Mouse (Mus musculus) intestine, postnatal 0 days (tissue): ENCODE results near the gene Gpr157. TPM values are rescaled to one million over a fixed set of nuclear protein-coding genes. Genes with fewer than 3 reads are reported as not detected.

Source experiments
- ATAC-seq: fragments of 200-750 bp; cut with Nextera tagmentation; 2 replicates; pipeline ENCODE4 v1.8.0; 2017; ENCODE audit warnings: mild to moderate bottlenecking, moderate TSS enrichment, moderate library complexity
- H3K27ac ChIP-seq: fragments of 300-500 bp; sonication (generic); 2 replicates; pipeline ENCODE4 v1.5.1; 2014; ENCODE audit warnings: mild to moderate bottlenecking, low read depth, low read length, moderate library complexity
- H3K27me3 ChIP-seq: fragments of 300-500 bp; sonication (generic); replicated peaks from 2 replicates; pipeline ENCODE4 v1.6.1; 2014; ENCODE audit warnings: low read length, mixed read lengths; ENCODE audit not compliant: control insufficient read depth, insufficient read depth
- H3K36me3 ChIP-seq: fragments of 300-500 bp; sonication (generic); 2 replicates; pipeline ENCODE4 v1.6.1; 2014; ENCODE audit warnings: mild to moderate bottlenecking, moderate library complexity; ENCODE audit not compliant: control insufficient read depth, insufficient read depth
- H3K4me1 ChIP-seq: fragments of 300-500 bp; sonication (generic); replicated peaks from 2 replicates; pipeline ENCODE4 v1.6.1; 2014; ENCODE audit warnings: antibody characterized with exemption, low read length, mixed read lengths; ENCODE audit not compliant: control insufficient read depth, insufficient read depth
- H3K4me2 ChIP-seq: fragments of 300-500 bp; sonication (generic); replicated peaks from 2 replicates; pipeline ENCODE4 v1.6.1; 2014; ENCODE audit warnings: low read depth, mild to moderate bottlenecking, moderate library complexity
- H3K4me3 ChIP-seq: fragments of 300-500 bp; sonication (generic); 2 replicates; pipeline ENCODE4 v1.5.1; 2014; ENCODE audit warnings: low read depth, low read length
- H3K9ac ChIP-seq: fragments of 300-500 bp; sonication (generic); 2 replicates; pipeline ENCODE4 v1.6.1; 2014; ENCODE audit warnings: mild to moderate bottlenecking, low read depth, low read length
- H3K9me3 ChIP-seq: fragments of 300-500 bp; sonication (generic); 2 replicates; pipeline ENCODE4 v1.6.1; 2016; ENCODE audit warnings: mixed run types; ENCODE audit not compliant: control insufficient read depth
- CTCF ChIP-seq: sonication (generic); IDR thresholded peaks from 2 replicates; pipeline ENCODE4 v1.5.1; 2016; ENCODE audit warnings: low read depth, mild to moderate bottlenecking, control low read depth, antibody characterized with exemption, moderate library complexity
- WGBS: fragments of 180-500 bp; shearing (Covaris S2); extraction: QIAGEN DNeasy Blood & Tissue Kit; methylation state at CpG from one replicate; pipeline ENCODE4 v1.1.7; 2014; 5-methylcytosine and 5-hydroxymethylcytosine counted together
- microRNA counts: library from miRNA; unstranded; fragments of <30 nt; microRNA quantifications from one replicate; lab custom pipeline; 2016
- microRNA-seq: library from miRNA; unstranded; fragments of <30 nt; microRNA quantifications from one replicate; pipeline ENCODE4, GENCODE M21; 2016
- polyA plus RNA-seq: library from polyadenylated mRNA; unstranded; fragments of >200 nt; fragmentation: Nextera tagmentation; extraction: Ambion mirVana; gene quantifications from 2 replicates; pipeline ENCODE4 v1.2.1, GENCODE M21; 2015

Gpr157 gene
- polyA plus RNA-seq, 1 experiment from 2014 or later, result 2.5 TPM

DNA sequence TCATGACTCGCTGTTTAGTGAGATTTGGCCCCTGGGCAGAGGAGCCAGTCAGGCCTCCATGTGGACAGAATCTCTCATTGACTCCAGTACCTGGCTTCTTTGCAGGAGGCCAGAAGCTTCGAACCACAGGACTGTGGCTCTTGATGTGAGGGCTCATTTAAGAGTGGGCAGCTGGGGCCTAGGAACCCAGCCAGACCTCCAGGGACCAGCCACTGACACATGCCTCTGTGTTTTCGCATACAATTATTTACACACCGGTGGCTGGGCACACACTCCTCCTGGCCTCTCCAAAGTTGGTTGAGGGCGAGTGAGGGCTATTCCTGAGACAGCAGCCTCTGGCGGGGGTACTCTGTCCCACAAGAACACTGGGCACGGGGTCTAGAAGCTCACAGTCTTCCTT, 53.2 kb downstream of the Gpr157 start:
- no peak for ATAC-seq
- no peaks in the 10 kb centered on the region for H3K36me3 ChIP-seq
- no peak overlapping the region for H3K4me3 ChIP-seq
- peaks cover 4% of the 10 kb centered on the region; the same call in 1 of the 2 replicates for H3K4me1 ChIP-seq
- H3K9me3 ChIP-seq, result no peaks in the 10 kb centered on the region
- no peak overlapping the region for H3K9ac ChIP-seq
- H3K27ac ChIP-seq, result no peak overlapping the region
- TF ChIP-seq CTCF, result no peak
- WGBS, result 86% methylated on average over 7 of the region's 7 CpGs
- H3K4me2 ChIP-seq, result no peak overlapping the region
- no peaks in the 10 kb centered on the region for H3K27me3 ChIP-seq

DNA sequence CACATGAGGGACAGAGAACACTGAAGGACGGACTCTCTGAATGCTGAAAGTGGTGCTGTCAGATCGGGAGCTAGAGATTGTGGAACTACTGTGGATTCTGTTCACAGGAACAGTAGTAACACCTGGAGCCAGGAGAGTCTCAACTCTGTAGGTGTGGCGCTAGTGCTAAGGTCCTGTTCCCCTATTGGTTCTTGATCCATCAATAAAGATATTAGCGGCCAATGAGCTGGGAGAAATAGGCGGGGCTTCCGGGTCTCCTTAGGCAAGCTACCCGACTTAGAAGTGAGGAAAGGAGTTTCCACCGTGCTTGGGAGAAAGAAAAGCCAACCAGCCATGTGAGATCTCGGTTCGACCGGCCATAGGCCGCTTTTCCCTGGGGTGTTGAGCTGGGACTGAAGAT, 57.1 kb downstream of the Gpr157 start:
- Histone ChIP-seq H3K27me3 (no peaks in the 10 kb centered on the region), H3K27ac (no peak overlapping the region), H3K4me1 (no peaks in the 10 kb centered on the region), H3K4me3 (no peak overlapping the region), H3K36me3 (no peaks in the 10 kb centered on the region), H3K9me3 (no peaks in the 10 kb centered on the region), H3K9ac (no peak overlapping the region), H3K4me2 (0 out of 2 replicates have a peak overlapping the region, but pooled peaks have one; percentile 24)
- no peak for TF ChIP-seq CTCF
- ATAC-seq, result peak; percentile 64
- WGBS, result 27% methylated on average over 12 of the region's 12 CpGs

DNA sequence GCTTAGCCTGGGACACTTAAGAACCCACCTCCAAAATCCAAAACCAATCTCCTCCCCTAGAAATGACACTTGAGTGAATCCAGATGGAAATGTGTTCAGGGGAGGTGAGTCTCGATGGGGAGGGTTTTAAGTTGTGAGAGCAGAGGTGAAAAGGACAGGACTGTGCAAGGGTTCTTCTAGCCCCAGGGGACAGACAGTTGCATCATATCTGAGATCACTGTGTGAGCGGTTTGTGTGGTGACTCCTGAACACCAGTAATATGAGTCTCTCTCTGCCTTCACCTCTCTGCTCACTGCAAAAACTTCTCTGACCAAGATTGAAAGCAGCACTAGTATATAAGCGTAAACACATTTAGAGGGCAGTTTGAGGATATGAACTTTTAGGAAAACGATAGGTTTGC, 59.1 kb downstream of the Gpr157 start:
- no peaks in the 10 kb centered on the region for H3K27me3 ChIP-seq
- WGBS, result 71% methylated on average over 4 of the region's 4 CpGs
- TF ChIP-seq CTCF, result no peak
- H3K4me2 ChIP-seq, result no peak overlapping the region
- H3K9me3 ChIP-seq, result no peaks in the 10 kb centered on the region
- H3K4me3 ChIP-seq, result no peak overlapping the region
- H3K27ac ChIP-seq, result no peak overlapping the region
- no peak overlapping the region for H3K9ac ChIP-seq
- H3K4me1 ChIP-seq, result no peaks in the 10 kb centered on the region
- no peak for ATAC-seq
- no peaks in the 10 kb centered on the region for H3K36me3 ChIP-seq

DNA sequence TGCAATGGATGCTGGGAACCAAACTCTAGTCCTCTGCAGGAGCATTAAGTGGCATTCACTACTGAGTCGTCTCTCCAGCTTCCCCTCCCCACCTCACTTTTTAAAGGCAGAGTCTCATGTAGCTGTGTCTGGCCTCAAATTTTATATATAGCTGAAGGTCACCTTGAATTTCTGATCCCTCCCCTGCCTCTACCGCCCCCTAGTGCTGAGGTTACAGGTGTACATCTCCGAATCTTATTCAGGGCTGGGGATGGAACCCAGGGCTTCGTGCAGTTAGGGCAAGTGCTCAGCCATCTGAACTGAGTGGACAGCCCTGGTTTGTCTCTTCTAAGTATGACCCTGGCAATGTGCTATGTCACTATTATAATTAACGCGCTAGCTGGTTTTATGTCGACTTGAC, 63.9 kb downstream of the Gpr157 start:
- 81% methylated on average over 7 of the region's 7 CpGs for whole genome bisulfite sequencing
- no peak for ATAC-seq
- peak; percentile 50 for TF ChIP-seq CTCF
- Histone ChIP-seq H3K9me3 (no peaks in the 10 kb centered on the region), H3K4me3 (no peak overlapping the region), H3K27me3 (no peaks in the 10 kb centered on the region), H3K4me2 (no peak overlapping the region), H3K36me3 (no peaks in the 10 kb centered on the region), H3K9ac (no peak overlapping the region), H3K4me1 (no peaks in the 10 kb centered on the region), H3K27ac (no peak overlapping the region)

DNA sequence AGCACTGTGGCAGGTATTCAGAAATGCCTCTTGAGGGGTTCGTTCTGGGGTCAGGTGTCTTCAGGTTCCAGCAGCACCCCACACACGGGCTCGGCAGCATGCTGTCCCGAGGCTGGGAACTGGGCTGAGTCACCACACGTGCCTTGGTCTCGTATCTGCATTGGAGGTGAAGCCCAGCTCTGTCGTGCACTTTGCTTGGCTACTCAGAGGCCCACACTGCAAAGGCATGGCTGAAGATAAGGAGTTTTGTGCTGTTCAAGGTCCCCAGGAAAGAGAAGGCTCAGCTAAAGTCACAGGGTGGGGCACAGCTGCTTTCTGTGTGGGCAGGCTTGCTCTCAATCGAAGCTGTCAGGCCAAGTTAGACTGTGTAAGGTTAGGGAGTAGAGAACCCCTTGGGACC, 65.3 kb downstream of the Gpr157 start:
- Histone ChIP-seq H3K27me3 (no peaks in the 10 kb centered on the region), H3K9ac (no peak overlapping the region), H3K36me3 (no peaks in the 10 kb centered on the region), H3K4me2 (no peak overlapping the region), H3K4me1 (no peaks in the 10 kb centered on the region), H3K9me3 (no peaks in the 10 kb centered on the region), H3K27ac (no peak overlapping the region), H3K4me3 (no peak overlapping the region)
- no peak for TF ChIP-seq CTCF
- WGBS, result 38% methylated on average over 8 of the region's 8 CpGs
- ATAC-seq, result peak; percentile 89

DNA sequence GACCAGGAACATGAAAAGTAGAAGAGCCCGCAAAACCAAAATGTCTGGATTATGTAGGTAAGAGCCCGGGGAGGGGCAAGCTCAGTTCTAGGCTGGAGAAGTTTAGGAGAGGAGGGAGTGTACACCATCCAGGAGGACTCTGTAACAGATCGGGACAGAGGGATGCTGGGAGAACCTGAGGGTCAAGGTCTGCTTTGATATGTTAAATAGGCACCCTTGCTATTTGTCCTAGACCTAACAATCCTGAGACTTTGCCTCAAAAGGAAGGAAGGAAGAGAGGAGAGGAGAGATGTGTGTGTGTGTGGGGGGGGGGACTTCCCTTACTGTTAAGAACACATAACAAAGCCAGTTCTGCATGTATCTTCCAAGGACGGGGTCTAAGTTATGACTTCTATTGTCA, 68.1 kb downstream of the Gpr157 start:
- H3K4me1 ChIP-seq, result 0 out of 2 replicates have a peak, but pooled peaks cover 4% of the 10 kb centered on the region
- H3K9me3 ChIP-seq, result no peaks in the 10 kb centered on the region
- H3K27me3 ChIP-seq, result no peaks in the 10 kb centered on the region
- 85% methylated on average over 4 of the region's 4 CpGs for WGBS
- H3K9ac ChIP-seq, result no peak overlapping the region
- H3K4me3 ChIP-seq, result no peak overlapping the region
- TF ChIP-seq CTCF, result no peak
- no peak for ATAC-seq
- H3K36me3 ChIP-seq, result no peaks in the 10 kb centered on the region
- no peak overlapping the region for H3K4me2 ChIP-seq
- no peak overlapping the region for H3K27ac ChIP-seq

MicroRNAs within 50 kb of the gene (microRNA counts, 519-probe panel; counts per million panel counts)
- microRNA mmu-miR-34a (lab: Ali Mortazavi, UCI), result 2,661 counts per million, percentile 25 among the panel's probes with 10 or more counts

Small RNAs within 50 kb of the gene (microRNA-seq; reads per million reads assigned to microRNA genes)
- 345 reads per million, percentile 63 among the genes with 10 or more reads in this experiment for gene Mir34a

Other genes with a start within 250 kb of the Gpr157 start
- 26.4 and 26.5 TPM in 2 replicates for gene Spsb1, start 132.3 kb upstream of the Gpr157 start, polyA plus RNA-seq
- 33.1 and 37.5 TPM in 2 replicates for gene H6pd, start 78.3 kb upstream of the Gpr157 start, polyA plus RNA-seq
- 23.8 and 26.9 TPM in 2 replicates for gene Slc2a5, start 31.9 kb downstream of the Gpr157 start, polyA plus RNA-seq
- 7.0 and 8.2 TPM in 2 replicates for gene Slc2a7, start 61.6 kb downstream of the Gpr157 start, polyA plus RNA-seq
- not detected in 2 replicates for gene Car6, start 114.0 kb downstream of the Gpr157 start, polyA plus RNA-seq
- 644 and 733 TPM in 2 replicates for gene Eno1, start 149.4 kb downstream of the Gpr157 start, polyA plus RNA-seq
- 20.7 and 22.4 TPM in 2 replicates for gene Rere, start 194.3 kb downstream of the Gpr157 start, polyA plus RNA-seq